Mouse (Mus musculus) kidney, adult 9 months (tissue): ENCODE results near the gene Olfr365.

Experiments used
- DNase-seq: peaks from one replicate; pipeline ENCODE4 v3.0.0; 2022

The Olfr365 gene

GRCm38 (mm10) chr2:37187898-37188297 is at the start of gene Olfr365:
Gene Olfr365, plus strand, starts transcription at chr2:37188198.
- DNase-seq, result no peak

DNA sequence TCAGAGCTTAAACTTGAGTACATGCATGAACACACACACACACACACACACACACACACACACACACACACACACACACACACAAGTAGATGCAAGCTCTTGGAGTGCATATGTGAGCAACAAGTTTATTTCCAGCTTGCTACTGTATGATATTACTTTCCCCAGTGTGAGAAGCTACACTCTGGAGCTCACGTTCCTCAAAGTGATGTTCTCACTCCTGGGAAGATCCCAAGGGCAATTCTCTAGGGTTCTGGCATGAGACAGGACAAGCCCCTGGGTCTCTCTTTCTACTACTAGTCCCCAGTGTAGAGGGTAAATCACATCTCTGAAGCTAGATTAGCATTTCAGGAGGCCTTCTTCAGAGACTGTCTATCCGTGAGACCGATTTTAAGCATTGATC is 49.0 kb upstream of the Olfr365 start, which contains the start of gene Olfr364-ps1:
TSS of gene Olfr364-ps1 (plus strand) at position 301 of the 400 bp plus-strand sequence.
- no peak for DNase-seq

GRCm38 (mm10) chr2:37211274-37211673 is 23.3 kb downstream of the Olfr365 start, which contains the start of gene Olfr366:
Gene Olfr366, plus strand, starts transcription at chr2:37211574.
- no peak for DNase-seq
